In the genomic region with DNA sequence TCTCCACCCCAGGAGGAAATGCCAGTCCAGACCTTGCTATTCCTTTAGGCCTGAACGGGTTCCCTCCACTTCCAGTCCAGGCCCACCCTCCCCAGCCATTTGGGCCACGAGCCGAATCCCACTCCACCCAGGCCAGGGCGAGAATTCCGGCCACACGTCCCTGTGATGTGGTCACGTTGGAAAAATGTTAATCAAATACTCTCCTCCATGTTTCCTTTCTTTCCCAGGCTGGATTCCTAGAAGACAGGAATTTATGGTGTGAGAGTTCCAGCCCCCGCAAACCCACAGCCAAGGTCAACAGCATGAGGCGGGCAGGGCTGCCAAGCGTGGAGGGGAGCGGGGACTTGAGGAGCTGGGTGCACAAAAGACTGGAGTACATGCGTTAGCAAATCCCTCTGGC, we compare ENCODE assay signal across 12 mouse cellular contexts. TPM values are rescaled to one million over a fixed set of nuclear protein-coding genes. Genes with fewer than 3 reads are reported as not detected.
DNase-seq lines count a peak whose midpoint lies in the region; ATAC-seq and TF ChIP-seq lines count a peak whose summit lies in the region.
"Had no signal": no experiment of that assay in that cellular context is flagged by ENCODE, and none has a peak within 500 bp of the region (broad histone marks: within the 10 kb centered on the region; RNA-seq: fewer than 3 reads in every experiment).

No protein-coding gene starts in this region.

- 33% methylated on average over 12 of the region's 12 CpGs for WGBS in kidney, adult 2 months
- 57% methylated on average over 12 of the region's 12 CpGs for WGBS in lung, embryonic 16.5 days
- 93% methylated on average over 12 of the region's 12 CpGs for WGBS in forebrain, embryonic 13.5 days

- H3K4me2 ChIP-seq in lung, embryonic 16.5 days (ENCODE audit: low read depth, low read length): no peak overlapping the region
- no peak overlapping the region for H3K4me2 ChIP-seq in forebrain, embryonic 13.5 days
- H3K4me2 ChIP-seq: embryonic facial prominence, embryonic 13.5 days; liver, embryonic 15.5 days had no signal

- DNase-seq in adrenal gland, postnatal 10 days: peak; percentile 38
- peak; percentile 95 for DNase-seq in fibroblast of lung, adult 2 months (ENCODE audit: low read depth)
- DNase-seq in kidney, adult 2 months: peak; percentile 40
- DNase-seq in cerebellum, adult 11-12 months: no peak
- DNase-seq in layer of hippocampus, postnatal 14 days (ENCODE audit: low spot score in 2 of 2): no peak
- DNase-seq: gastrocnemius, adult 2 months; right cerebral cortex, postnatal 14 days had no signal

- peak; percentile 67 for ATAC-seq in lung, embryonic 16.5 days (ENCODE audit: low read depth)
- ATAC-seq in forebrain, embryonic 13.5 days: no peak

- no peak overlapping the region; the same call in 1 of the 2 replicates for H3K27ac ChIP-seq in kidney, adult 2 months (ENCODE audit: insufficient read depth, low read depth, low read length)
- peak overlapping the region; percentile 62; the same call in 1 of the 2 replicates for H3K27ac ChIP-seq in lung, embryonic 16.5 days (ENCODE audit: low read length)
- no peak overlapping the region for H3K27ac ChIP-seq in forebrain, embryonic 13.5 days
- H3K27ac ChIP-seq: embryonic facial prominence, embryonic 13.5 days; liver, embryonic 15.5 days had no signal

- no peaks in the 10 kb centered on the region for H3K9me3 ChIP-seq in lung, embryonic 16.5 days (ENCODE audit: control insufficient read depth, low read length)
- no peaks in the 10 kb centered on the region for H3K9me3 ChIP-seq in forebrain, embryonic 13.5 days (replicated peaks)
- H3K9me3 ChIP-seq: embryonic facial prominence, embryonic 13.5 days; G1E; liver, embryonic 15.5 days had no signal

- H3K36me3 ChIP-seq in kidney, adult 2 months (ENCODE audit: control insufficient read depth, insufficient read depth, low read length): no peaks in the 10 kb centered on the region
- H3K36me3 ChIP-seq in lung, embryonic 16.5 days (ENCODE audit: control insufficient read depth, insufficient read depth, low read length): no peaks in the 10 kb centered on the region
- no peaks in the 10 kb centered on the region for H3K36me3 ChIP-seq in forebrain, embryonic 13.5 days (ENCODE audit: poor library complexity, severe bottlenecking)
- H3K36me3 ChIP-seq: embryonic facial prominence, embryonic 13.5 days; G1E; liver, embryonic 15.5 days had no signal

- no peak overlapping the region for H3K4me3 ChIP-seq in kidney, adult 2 months (ENCODE audit: insufficient read depth, low read depth, low read length)
- no peak overlapping the region for H3K4me3 ChIP-seq in lung, embryonic 16.5 days (ENCODE audit: low read length)
- H3K4me3 ChIP-seq in forebrain, embryonic 13.5 days: no peak overlapping the region
- H3K4me3 ChIP-seq: embryonic facial prominence, embryonic 13.5 days; gastrocnemius, adult 2 months; liver, embryonic 15.5 days had no signal

- TF ChIP-seq CTCF in kidney, adult 2 months (conservative IDR thresholded peaks at IDR 0.05; ENCODE audit: insufficient read depth, insufficient read length, low read depth, low read length): no peak

- TF ChIP-seq POLR2A in kidney, adult 2 months (IDR thresholded peaks at IDR 0.05; ENCODE audit: low read depth, low read length): no peak

- H3K27me3 ChIP-seq in kidney, adult 2 months (replicated peaks; ENCODE audit: control insufficient read depth, insufficient read depth, low read length): no peaks in the 10 kb centered on the region
- H3K27me3 ChIP-seq in lung, embryonic 16.5 days (ENCODE audit: control insufficient read depth, insufficient read depth, low read depth, low read length): no peaks in the 10 kb centered on the region
- H3K27me3 ChIP-seq in forebrain, embryonic 13.5 days: no peaks in the 10 kb centered on the region
- H3K27me3 ChIP-seq: liver, embryonic 15.5 days had no signal

- H3K9ac ChIP-seq in lung, embryonic 16.5 days (ENCODE audit: low read length): no peak overlapping the region
- H3K9ac ChIP-seq in forebrain, embryonic 13.5 days: no peak overlapping the region
- H3K9ac ChIP-seq: embryonic facial prominence, embryonic 13.5 days; liver, embryonic 15.5 days had no signal

- no peaks in the 10 kb centered on the region for H3K4me1 ChIP-seq in kidney, adult 2 months (ENCODE audit: control insufficient read depth, insufficient read depth, low read length)
- 0 out of 2 replicates have a peak, but pooled peaks cover 6% of the 10 kb centered on the region for H3K4me1 ChIP-seq in lung, embryonic 16.5 days (replicated peaks; ENCODE audit: control insufficient read depth, insufficient read depth, low read length)
- H3K4me1 ChIP-seq in forebrain, embryonic 13.5 days: no peaks in the 10 kb centered on the region
- H3K4me1 ChIP-seq: liver, embryonic 15.5 days had no signal

RNA-seq across cellular contexts. Expression of gene Eln, which starts 25.4 kb away (rescaled TPM):
- 1,000 to 10,000 TPM in 1 of 2 experiments, 100 to 1,000 TPM in 1; 255 to 1,124 TPM for total RNA-seq in adrenal gland, postnatal 10 days (2021)
- polyA plus RNA-seq in kidney, adult 2 months (2012; rRNA removed): 23.6 and 30.8 TPM in 2 replicates
- 570 and 624 TPM in 2 replicates for polyA plus RNA-seq in lung, embryonic 16.5 days (2015; fragmentation: Nextera tagmentation; extraction: Ambion mirVana)
- 3.4 and 3.5 TPM in 2 replicates for polyA plus RNA-seq in forebrain, embryonic 13.5 days (2015; fragmentation: Nextera tagmentation; extraction: Ambion mirVana)
- total RNA-seq in layer of hippocampus, postnatal 14 days (2021): 100 to 1,000 TPM in 1 of 2 experiments, 10 to 100 TPM in 1; 49.4 to 112 TPM
- polyA plus RNA-seq: G1E had no signal

Comparison
In these comparisons a context has a peak if more than half of its experiments do, and no peak if none do; other contexts are left out.
1. DNase-seq: peak in adrenal gland, postnatal 10 days (single experiment), fibroblast of lung, adult 2 months (single experiment) and kidney, adult 2 months (single experiment); none in cerebellum, adult 11-12 months (single experiment) and layer of hippocampus, postnatal 14 days (0 of 2).
2. RNA of gene Eln, which starts 25.4 kb away (polyA plus RNA-seq): 570 to 624 TPM in lung, embryonic 16.5 days; 23.6 to 30.8 TPM in kidney, adult 2 months and 3.4 to 3.5 TPM in forebrain, embryonic 13.5 days; every median in the first group is over 10 times any median in the second.